Mouse (Mus musculus) MEL (cell line): ENCODE data around the gene Zfp212. TPM values are rescaled to one million over a fixed set of nuclear protein-coding genes. Genes with fewer than 3 reads are reported as not detected.

Experiments used
- DNase-seq: peaks from one replicate; pipeline ENCODE4 v3.0.0; 2011; ENCODE audit warnings: low read depth, low spot score
- H3K27ac ChIP-seq: 2 replicates; pipeline ENCODE4 v1.5.1; 2012; ENCODE audit warnings: low read depth, mild to moderate bottlenecking, control low read depth, low read length, moderate library complexity; ENCODE audit not compliant: control insufficient read depth
- H3K27me3 ChIP-seq, 2 experiments: fragments of 150-350 bp in 1 of 2; sonication (generic) in 1 of 2; 2 replicates each; pipeline ENCODE4 v1.6.1; 2012; ENCODE audit warnings: low read length in 2 of 2, mild to moderate bottlenecking in 2 of 2, improper control_type of control experiment in 1 of 2, moderate library complexity in 1 of 2; ENCODE audit not compliant: insufficient read depth in 2 of 2, control insufficient read depth in 1 of 2
- H3K36me3 ChIP-seq, 2 experiments: 2 replicates each; pipeline ENCODE4 v1.6.1; 2012 to 2014; ENCODE audit warnings: low read length in 2 of 2, improper control_type of control experiment in 1 of 2, inconsistent platforms in 1 of 2, mild to moderate bottlenecking in 1 of 2; ENCODE audit not compliant: insufficient read depth in 2 of 2, control insufficient read depth in 1 of 2
- H3K4me1 ChIP-seq, 2 experiments: fragments of 150-350 bp in 1 of 2; sonication (generic) in 1 of 2; 2 replicates each; pipeline ENCODE4 v1.6.1; 2012; ENCODE audit warnings: low read length in 2 of 2, improper control_type of control experiment in 1 of 2, mild to moderate bottlenecking in 1 of 2; ENCODE audit not compliant: insufficient read depth in 2 of 2, control insufficient read depth in 1 of 2
- H3K4me3 ChIP-seq, 2 experiments: fragments of 150-350 bp in 1 of 2; sonication (generic) in 1 of 2; 2 replicates each; pipeline ENCODE4 v1.5.1; 2012; ENCODE audit warnings: low read depth in 2 of 2, low read length in 2 of 2, mild to moderate bottlenecking in 2 of 2, moderate library complexity in 2 of 2, control low read depth in 1 of 2, improper control_type of control experiment in 1 of 2; ENCODE audit not compliant: control insufficient read depth in 1 of 2, insufficient read depth in 1 of 2
- H3K79me2 ChIP-seq: 2 replicates; pipeline ENCODE4 v1.6.1; 2012; ENCODE audit warnings: mild to moderate bottlenecking, low read length, moderate library complexity; ENCODE audit not compliant: control insufficient read depth, poor library complexity, insufficient read depth
- H3K9ac ChIP-seq: 2 replicates; pipeline ENCODE4 v1.6.1; 2012; ENCODE audit warnings: low read depth, mild to moderate bottlenecking, control low read depth, low read length, moderate library complexity; ENCODE audit not compliant: control insufficient read depth, poor library complexity, severe bottlenecking
- H3K9me3 ChIP-seq: fragments of 150-350 bp; sonication (generic); replicated peaks from 2 replicates; pipeline ENCODE4 v1.6.1; 2012; ENCODE audit warnings: mild to moderate bottlenecking, low read length, improper control_type of control experiment, moderate library complexity; ENCODE audit not compliant: insufficient read depth
- BHLHE40 ChIP-seq: IDR thresholded peaks from 2 replicates; pipeline ENCODE4 v1.6.1; 2012; ENCODE audit warnings: low read depth, mild to moderate bottlenecking, inconsistent platforms, low read length, improper control_type of control experiment, borderline replicate concordance
- CHD2 ChIP-seq: IDR thresholded peaks from 2 replicates; pipeline ENCODE4 v1.6.1; 2011; ENCODE audit warnings: low read length, improper control_type of control experiment
- CTCF ChIP-seq, 3 experiments: IDR thresholded peaks in 2 of 3; conservative IDR thresholded peaks in 1 of 3; 2 replicates each; pipeline ENCODE4 v1.5.1; 2011 to 2012; ENCODE audit warnings: low read length in 3 of 3, low read depth in 2 of 3, mild to moderate bottlenecking in 2 of 3, improper control_type of control experiment in 1 of 3, inconsistent platforms in 1 of 3, mixed read lengths in 1 of 3, moderate library complexity in 1 of 3; ENCODE audit not compliant: control insufficient read depth in 1 of 3, insufficient read depth in 1 of 3, poor library complexity in 1 of 3, severe bottlenecking in 1 of 3
- E2F4 ChIP-seq: IDR thresholded peaks from 2 replicates; pipeline ENCODE4 v1.6.1; 2011; ENCODE audit warnings: low read depth, low read length, improper control_type of control experiment, borderline replicate concordance
- ELF1 ChIP-seq: IDR thresholded peaks from 2 replicates; pipeline ENCODE4 v1.6.1; 2014; ENCODE audit warnings: low read depth, mild to moderate bottlenecking, inconsistent platforms, low read length, improper control_type of control experiment, moderate library complexity
- EP300 ChIP-seq, 2 experiments: IDR thresholded peaks; 2 replicates each; pipeline ENCODE4 v1.6.1; 2011; ENCODE audit warnings: improper control_type of control experiment in 2 of 2, low read length in 2 of 2, low read depth in 1 of 2, mild to moderate bottlenecking in 1 of 2
- HCFC1 ChIP-seq: IDR thresholded peaks from 2 replicates; pipeline ENCODE4 v1.6.1; 2012; ENCODE audit warnings: low read depth, mild to moderate bottlenecking, inconsistent platforms, low read length, improper control_type of control experiment, moderate library complexity
- KAT2A ChIP-seq: conservative IDR thresholded peaks from 2 replicates; pipeline ENCODE4 v1.6.1; 2012; ENCODE audit warnings: low read depth, low read length, improper control_type of control experiment, inconsistent platforms
- MAFK ChIP-seq: IDR thresholded peaks from 2 replicates; pipeline ENCODE4 v1.6.1; 2011; ENCODE audit warnings: low read depth, mild to moderate bottlenecking, low read length, improper control_type of control experiment, borderline replicate concordance
- MAX ChIP-seq: IDR thresholded peaks from 2 replicates; pipeline ENCODE4 v1.6.1; 2011; ENCODE audit warnings: low read length, improper control_type of control experiment
- MAZ ChIP-seq: IDR thresholded peaks from 2 replicates; pipeline ENCODE4 v1.6.1; 2012; ENCODE audit warnings: low read depth, mild to moderate bottlenecking, inconsistent platforms, low read length, improper control_type of control experiment
- MXI1 ChIP-seq: IDR thresholded peaks from 2 replicates; pipeline ENCODE4 v1.6.1; 2011; ENCODE audit warnings: mild to moderate bottlenecking, low read depth, low read length, improper control_type of control experiment
- MYC ChIP-seq: IDR thresholded peaks from 2 replicates; pipeline ENCODE4 v1.6.1; 2011; ENCODE audit warnings: low read depth, mild to moderate bottlenecking, low read length, improper control_type of control experiment, moderate library complexity
- NRF1 ChIP-seq: IDR thresholded peaks from 2 replicates; pipeline ENCODE4 v1.6.1; 2014; ENCODE audit warnings: low read depth, mild to moderate bottlenecking, inconsistent platforms, low read length, improper control_type of control experiment, moderate library complexity; ENCODE audit not compliant: poor library complexity, insufficient read depth, severe bottlenecking
- POLR2A ChIP-seq, 2 experiments: IDR thresholded peaks; 2 replicates each; pipeline ENCODE4 v1.6.1; 2011 to 2012; ENCODE audit warnings: low read length in 2 of 2, mild to moderate bottlenecking in 2 of 2, control low read depth in 1 of 2, improper control_type of control experiment in 1 of 2, low read depth in 1 of 2, moderate library complexity in 1 of 2; ENCODE audit not compliant: control insufficient read depth in 1 of 2, insufficient read depth in 1 of 2, poor library complexity in 1 of 2
- POLR2AphosphoS2 ChIP-seq: IDR thresholded peaks from 2 replicates; pipeline ENCODE4 v1.6.1; 2011; ENCODE audit warnings: low read length, improper control_type of control experiment
- POLR2AphosphoS5 ChIP-seq: IDR thresholded peaks from 2 replicates; pipeline ENCODE4 v1.6.1; 2012; ENCODE audit warnings: low read depth, borderline replicate concordance, mild to moderate bottlenecking, inconsistent platforms, low read length, moderate library complexity, mixed read lengths
- RAD21 ChIP-seq: IDR thresholded peaks from 2 replicates; pipeline ENCODE4 v1.6.1; 2011; ENCODE audit warnings: mild to moderate bottlenecking, low read depth, low read length, improper control_type of control experiment
- SIN3A ChIP-seq: IDR thresholded peaks from 2 replicates; pipeline ENCODE4 v1.6.1; 2012; ENCODE audit warnings: low read length, improper control_type of control experiment, inconsistent platforms
- TAL1 ChIP-seq: IDR thresholded peaks from 2 replicates; pipeline ENCODE4 v1.6.1; 2012; ENCODE audit warnings: mild to moderate bottlenecking, inconsistent platforms, low read length, moderate library complexity, mixed read lengths
- TCF12 ChIP-seq: IDR thresholded peaks from 2 replicates; pipeline ENCODE4 v1.6.1; 2014; ENCODE audit warnings: low read depth, mild to moderate bottlenecking, inconsistent platforms, low read length, improper control_type of control experiment, moderate library complexity
- USF1 ChIP-seq: IDR thresholded peaks from 2 replicates; pipeline ENCODE4 v1.6.1; 2014; ENCODE audit warnings: low read depth, mild to moderate bottlenecking, inconsistent platforms, low read length, improper control_type of control experiment, moderate library complexity
- USF2 ChIP-seq, 2 experiments: IDR thresholded peaks; 2 replicates each; pipeline ENCODE4 v1.6.1; 2011 to 2012; ENCODE audit warnings: improper control_type of control experiment in 2 of 2, low read length in 2 of 2, borderline replicate concordance in 1 of 2, inconsistent platforms in 1 of 2, low read depth in 1 of 2, mild to moderate bottlenecking in 1 of 2; ENCODE audit not compliant: insufficient read depth in 1 of 2
- ZC3H11A ChIP-seq: IDR thresholded peaks from 2 replicates; pipeline ENCODE4 v1.6.1; 2012; ENCODE audit warnings: low read depth, mild to moderate bottlenecking, inconsistent platforms, low read length, improper control_type of control experiment
- ZKSCAN1 ChIP-seq: IDR thresholded peaks from 2 replicates; pipeline ENCODE4 v1.6.1; 2012; ENCODE audit warnings: low read depth, mild to moderate bottlenecking, inconsistent platforms, low read length, improper control_type of control experiment, moderate library complexity
- ZMIZ1 ChIP-seq: IDR thresholded peaks from 2 replicates; pipeline ENCODE4 v1.6.1; 2012; ENCODE audit warnings: low read depth, mild to moderate bottlenecking, inconsistent platforms, low read length, improper control_type of control experiment, moderate library complexity
- ZNF384 ChIP-seq: IDR thresholded peaks from 2 replicates; pipeline ENCODE4 v1.6.1; 2012; ENCODE audit warnings: low read depth, mild to moderate bottlenecking, inconsistent platforms, low read length, improper control_type of control experiment
- polyA plus RNA-seq, 2 experiments: library from polyadenylated mRNA; stranded (reverse) in 1 of 2; unstranded in 1 of 2; fragments of >175 nt in 1 of 2; fragments of >200 nt in 1 of 2; gene quantifications; 2 replicates each; pipeline versions ENCODE4 v1.2.1 to v1.2.4; 2012; ENCODE audit warnings: low replicate concordance in 2 of 2, low read depth in 1 of 2; ENCODE audit not compliant: insufficient read length in 2 of 2, insufficient read depth in 1 of 2, missing spikeins in 1 of 2
- total RNA-seq: library from RNA; depleted of rRNA; stranded (reverse); fragments of 300-350 nt; gene quantifications from 2 replicates; pipeline ENCODE4 v1.2.3, GENCODE M21; 2012

Zfp212 gene
- total and polyA plus RNA-seq, 3 experiments = 7.4 to 17.5 TPM; not detected in 1

- TF ChIP-seq POLR2AphosphoS2 (no peak), TAL1 (no peak), USF1 (no peak), TCF12 (no peak), HCFC1 (no peak), MAFK (no peak), NRF1 (no peak), KAT2A (no peak), ZKSCAN1 (no peak), MYC (0 out of 2 replicates have a peak, but pooled peaks have one; percentile 41), E2F4 (no peak), POLR2AphosphoS5 (no peak), EP300 (IDR thresholded peaks at IDR 0.05; ENCODE audit: low read depth in 1 of 2, low read length in 2 of 2) (no peak), RAD21 (no peak), ZNF384 (no peak), CTCF (IDR thresholded peaks at IDR 0.05 in 2 of 3, conservative IDR thresholded peaks at IDR 0.05 in 1 of 3; ENCODE audit: control insufficient read depth in 1 of 3, insufficient read depth in 1 of 3, low read depth in 2 of 3, low read length in 3 of 3, poor library complexity in 1 of 3, severe bottlenecking in 1 of 3) (no peak), POLR2A (IDR thresholded peaks at IDR 0.05; ENCODE audit: control insufficient read depth in 1 of 2, insufficient read depth in 1 of 2, low read depth in 1 of 2, low read length in 2 of 2, poor library complexity in 1 of 2) (no peak), CHD2 (no peak), ELF1 (no peak), MXI1 (peak; percentile 73), ZMIZ1 (no peak), BHLHE40 (no peak), ZC3H11A (no peak)
Measured at GRCm38 (mm10) chr6:47919646-47920446, 430 bp upstream of the Zfp212 start (continued).

GRCm38 (mm10) chr6:47942461-47942860 is 22.2 kb downstream of the Zfp212 start:
- Histone ChIP-seq H3K9me3 (no peaks in the 10 kb centered on the region), H3K4me3 (no peak overlapping the region), H3K9ac (no peak overlapping the region), H3K4me1 (no peaks in the 10 kb centered on the region), H3K27me3 (no peaks in the 10 kb centered on the region), H3K36me3 (no peaks in the 10 kb centered on the region), H3K79me2 (no peaks in the 10 kb centered on the region), H3K27ac (no peak overlapping the region)
- no peak for TF ChIP-seq USF2 (IDR thresholded peaks at IDR 0.05; ENCODE audit: borderline replicate concordance in 1 of 2, insufficient read depth in 1 of 2, low read depth in 1 of 2, low read length in 2 of 2)
- no peak for TF ChIP-seq CTCF (IDR thresholded peaks at IDR 0.05 in 2 of 3, conservative IDR thresholded peaks at IDR 0.05 in 1 of 3; ENCODE audit: control insufficient read depth in 1 of 3, insufficient read depth in 1 of 3, low read depth in 2 of 3, low read length in 3 of 3, poor library complexity in 1 of 3, severe bottlenecking in 1 of 3)
- no peak for TF ChIP-seq SIN3A
- TF ChIP-seq MAX = no peak
- TF ChIP-seq MAZ = no peak
- no peak for TF ChIP-seq POLR2AphosphoS5
- TF ChIP-seq TAL1 = no peak
- no peak for DNase-seq
